Mouse (Mus musculus): ENCODE measurements around the gene Tlr2.

GRCm38 (mm10) chr3:83857621-83858020 is 16.1 kb upstream of the Tlr2 start:
- no peak for TF ChIP-seq CTCF (IDR thresholded peaks at IDR 0.05; ENCODE audit: control insufficient read depth, insufficient read depth, low read length)
- no peak for TF ChIP-seq POLR2A (IDR thresholded peaks at IDR 0.05; ENCODE audit: borderline replicate concordance, control insufficient read depth, low read depth, low read length)

Measured in bone marrow, adult 2 months (tissue).